Mouse (Mus musculus) liver, adult 2 months (tissue): ENCODE results near the gene Plrg1.

Source experiments
- CTCF ChIP-seq: fragments of 200-500 bp; IDR thresholded peaks from 2 replicates; pipeline ENCODE4 v1.5.1; 2011; ENCODE audit warnings: low read depth, low read length, control low read depth
- POLR2A ChIP-seq: fragments of 200-500 bp; IDR thresholded peaks from 2 replicates; pipeline ENCODE4 v1.6.1; 2011; ENCODE audit warnings: low read length, control low read depth; ENCODE audit not compliant: insufficient read depth; ENCODE audit errors: extremely low read depth

- TF ChIP-seq CTCF (no peak), POLR2A (peak; percentile 95)
Observed at GRCm38 (mm10) chr3:83025475-83026301, 29.6 kb upstream of the Plrg1 start, which contains the start of gene Fga.
